Mouse (Mus musculus): ENCODE results near the gene Prpf39.

The Prpf39 gene

GRCm38 (mm10) chr12:65036190-65036870, at the start of gene Prpf39:
Prpf39 (plus strand) TSS chr12:65036333.
- peak; percentile 95 for DNase-seq (ENCODE audit: low read depth, low spot score)

GRCm38 (mm10) chr12:65007725-65008124, 28.4 kb upstream of the Prpf39 start:
- no peak for DNase-seq (ENCODE audit: low read depth, low spot score)

GRCm38 (mm10) chr12:65022842-65023241, 13.3 kb upstream of the Prpf39 start:
- no peak for DNase-seq (ENCODE audit: low read depth, low spot score)

GRCm38 (mm10) chr12:65035839-65036189, 319 bp upstream of the Prpf39 start:
- no peak for DNase-seq (ENCODE audit: low read depth, low spot score)

- DNase-seq (ENCODE audit: low read depth, low spot score): peak; percentile 47
Measured at GRCm38 (mm10) chr12:65036892-65037545, 886 bp downstream of the Prpf39 start.

- no peak for DNase-seq (ENCODE audit: low read depth, low spot score)
Measured at GRCm38 (mm10) chr12:65037546-65037937, 1.4 kb downstream of the Prpf39 start.

- DNase-seq (ENCODE audit: low read depth, low spot score): no peak
Measured at GRCm38 (mm10) chr12:65048799-65049198, 12.7 kb downstream of the Prpf39 start.

- no peak for DNase-seq (ENCODE audit: low read depth, low spot score)
Measured at GRCm38 (mm10) chr12:65058203-65058602, 22.1 kb downstream of the Prpf39 start.

GRCm38 (mm10) chr12:65061082-65061481, 24.9 kb downstream of the Prpf39 start:
- DNase-seq (ENCODE audit: low read depth, low spot score): no peak

GRCm38 (mm10) chr12:65065241-65065640, 29.1 kb downstream of the Prpf39 start:
- no peak for DNase-seq (ENCODE audit: low read depth, low spot score)

- no peak for DNase-seq (ENCODE audit: low read depth, low spot score)
Measured at GRCm38 (mm10) chr12:65066234-65066633, 30.1 kb downstream of the Prpf39 start.

- no peak for DNase-seq (ENCODE audit: low read depth, low spot score)
Measured at GRCm38 (mm10) chr12:65068409-65068808, 32.3 kb downstream of the Prpf39 start.

GRCm38 (mm10) chr12:65072911-65073610, 36.9 kb downstream of the Prpf39 start:
- DNase-seq (ENCODE audit: low read depth, low spot score): no peak

- peak; percentile 98 for DNase-seq (ENCODE audit: low read depth, low spot score)
Measured at GRCm38 (mm10) chr12:65073611-65074178, 37.6 kb downstream of the Prpf39 start, which contains the start of gene Fkbp3. Fkbp3 (minus strand) TSS chr12:65074007.

- peak; percentile 48 for DNase-seq (ENCODE audit: low read depth, low spot score)
Measured at GRCm38 (mm10) chr12:65074651-65075050, 38.5 kb downstream of the Prpf39 start.

- peak; percentile 95 for DNase-seq (ENCODE audit: low read depth, low spot score)
Measured at GRCm38 (mm10) chr12:65075085-65075732, 39.1 kb downstream of the Prpf39 start, which contains the start of gene Fancm. Fancm (plus strand) TSS chr12:65075603.

GRCm38 (mm10) chr12:65075733-65076310, 39.7 kb downstream of the Prpf39 start:
- no peak for DNase-seq (ENCODE audit: low read depth, low spot score)

GRCm38 (mm10) chr12:65076906-65077305, 40.8 kb downstream of the Prpf39 start:
- DNase-seq (ENCODE audit: low read depth, low spot score): peak; percentile 36

GRCm38 (mm10) chr12:65108746-65109145, 72.6 kb downstream of the Prpf39 start:
- DNase-seq (ENCODE audit: low read depth, low spot score): no peak

- no peak for DNase-seq (ENCODE audit: low read depth, low spot score)
Measured at GRCm38 (mm10) chr12:65111503-65111902, 75.4 kb downstream of the Prpf39 start.

- DNase-seq (ENCODE audit: low read depth, low spot score): no peak
Measured at GRCm38 (mm10) chr12:65112811-65113210, 76.7 kb downstream of the Prpf39 start.
